Mouse (Mus musculus) olfactory bulb, adult 2 months (tissue): ENCODE measurements around the gene Islr. TPM values are rescaled to one million over a fixed set of nuclear protein-coding genes. Genes with fewer than 3 reads are reported as not detected.

Experiments used
- H3K27ac ChIP-seq: fragments of 200-500 bp; 2 replicates; pipeline ENCODE4 v1.5.1; 2012; ENCODE audit warnings: low read depth, low read length; ENCODE audit not compliant: insufficient read depth
- H3K4me1 ChIP-seq: fragments of 200-500 bp; 2 replicates; pipeline ENCODE4 v1.6.1; 2012; ENCODE audit warnings: low read length; ENCODE audit not compliant: control insufficient read depth, insufficient read depth
- H3K4me3 ChIP-seq: fragments of 200-500 bp; 2 replicates; pipeline ENCODE4 v1.5.1; 2012; ENCODE audit warnings: mild to moderate bottlenecking, low read depth, low read length, moderate library complexity; ENCODE audit not compliant: insufficient read depth
- CTCF ChIP-seq: fragments of 200-500 bp; IDR thresholded peaks from 2 replicates; pipeline ENCODE4 v1.5.1; 2012; ENCODE audit warnings: low read depth, mild to moderate bottlenecking, low read length, moderate library complexity; ENCODE audit not compliant: insufficient read depth
- POLR2A ChIP-seq: fragments of 200-500 bp; IDR thresholded peaks from 2 replicates; pipeline ENCODE4 v1.6.1; 2012; ENCODE audit warnings: mild to moderate bottlenecking, low read depth, low read length, moderate library complexity; ENCODE audit not compliant: insufficient read depth
- WGBS: fragments of 180-500 bp; shearing (Covaris S2); methylation state at CpG from one replicate; pipeline ENCODE4 v1.1.7; 2018; 5-methylcytosine and 5-hydroxymethylcytosine counted together
- polyA plus RNA-seq: library from polyadenylated mRNA; stranded (reverse); fragments of >200 nt; gene quantifications from 2 replicates; pipeline ENCODE4 v1.2.4, GENCODE M21; 2012; ENCODE audit warnings: low replicate concordance; ENCODE audit not compliant: missing spikeins, insufficient read depth, insufficient read length

Gene Islr
- polyA plus RNA-seq, 1 experiment: not detected

DNA sequence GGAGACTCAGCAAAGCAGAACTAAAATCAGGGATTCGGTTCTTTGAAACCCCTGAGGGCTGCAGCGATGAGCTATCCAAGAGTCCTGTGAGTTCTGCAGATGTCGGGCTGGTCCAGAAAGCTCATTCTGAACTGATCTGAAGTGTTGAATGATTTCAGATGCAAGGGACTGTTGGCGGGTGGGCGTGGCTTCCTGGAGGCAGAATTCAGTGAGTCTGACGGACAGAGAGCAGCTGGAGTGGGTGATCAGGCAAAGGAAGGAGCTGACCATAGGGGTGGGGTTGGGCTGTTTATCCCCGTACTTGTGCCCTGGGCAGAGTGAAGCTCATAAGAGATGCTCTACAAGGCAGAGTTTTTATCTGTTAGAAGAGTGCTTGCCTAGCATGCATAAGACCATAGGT lies 60.7 kb downstream of the Islr start:
- TF ChIP-seq POLR2A: no peak
- TF ChIP-seq CTCF: no peak
- Histone ChIP-seq H3K4me1 (peaks cover 6% of the 10 kb centered on the region), H3K4me3 (no peak overlapping the region), H3K27ac (no peak overlapping the region)
- WGBS: 63% methylated on average over 7 of the region's 7 CpGs

GRCm38 (mm10) chr9:58139947-58140346 lies 64.2 kb downstream of the Islr start:
- TF ChIP-seq CTCF: no peak
- TF ChIP-seq POLR2A: no peak
- H3K4me1 ChIP-seq: peaks cover 5% of the 10 kb centered on the region; the same call in 1 of the 2 replicates
- WGBS: 45% methylated on average over 6 of the region's 6 CpGs
- H3K27ac ChIP-seq: no peak overlapping the region
- H3K4me3 ChIP-seq: no peak overlapping the region

DNA sequence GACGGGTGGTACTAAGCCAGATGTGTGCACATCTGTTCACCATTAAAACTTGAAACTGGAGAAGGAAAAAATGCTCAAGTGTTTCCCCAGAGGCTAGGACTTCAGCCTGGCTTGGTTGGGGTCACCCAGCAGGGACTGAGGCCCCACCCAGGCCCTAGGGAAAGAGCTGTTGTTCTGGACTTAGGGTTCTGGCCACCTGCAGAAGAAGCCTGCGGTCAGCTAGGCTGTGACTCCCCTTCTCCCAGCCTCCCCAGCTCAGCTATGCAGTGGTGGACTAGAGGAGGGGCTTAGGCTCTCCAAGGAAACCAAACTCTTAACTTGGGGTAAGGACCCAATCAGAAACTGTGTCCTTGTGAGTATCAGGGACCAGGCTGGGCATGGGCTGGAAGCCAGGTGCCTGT lies 68.2 kb downstream of the Islr start:
- Histone ChIP-seq H3K4me3 (no peak overlapping the region), H3K27ac (no peak overlapping the region), H3K4me1 (peaks cover 11% of the 10 kb centered on the region)
- 76% methylated on average over 2 of the region's 2 CpGs for WGBS
- TF ChIP-seq POLR2A (no peak), CTCF (no peak)

DNA sequence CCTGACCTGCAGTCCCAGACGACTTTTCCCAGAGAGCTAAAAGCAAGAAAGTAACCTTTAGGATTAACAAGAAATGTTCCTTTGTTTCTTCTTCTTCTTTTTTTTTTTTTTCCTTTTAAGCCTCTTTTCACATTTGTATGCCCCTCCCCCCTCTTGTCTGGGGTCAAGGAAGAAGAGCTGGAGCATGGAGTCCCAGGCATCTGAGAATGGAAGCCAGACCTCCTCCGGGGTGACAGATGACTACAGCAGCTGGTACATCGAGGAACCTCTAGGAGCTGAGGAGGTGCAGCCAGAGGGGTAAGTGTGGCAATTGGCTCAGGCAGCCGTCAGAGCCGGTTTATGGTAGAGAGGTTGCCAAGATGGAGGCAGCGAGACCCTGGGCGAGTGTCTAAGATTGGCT lies 69.2 kb downstream of the Islr start:
- H3K4me3 ChIP-seq: no peak overlapping the region
- H3K27ac ChIP-seq: no peak overlapping the region
- WGBS: 52% methylated on average over 7 of the region's 7 CpGs
- no peak for TF ChIP-seq POLR2A
- TF ChIP-seq CTCF: no peak
- peaks cover 11% of the 10 kb centered on the region for H3K4me1 ChIP-seq

GRCm38 (mm10) chr9:58133893-58134884 lies 69.9 kb downstream of the Islr start:
- WGBS: 52% methylated on average over 17 of the region's 17 CpGs
- Histone ChIP-seq H3K4me3 (no peak overlapping the region), H3K27ac (no peak overlapping the region), H3K4me1 (peaks cover 13% of the 10 kb centered on the region)
- TF ChIP-seq POLR2A: no peak
- TF ChIP-seq CTCF: no peak

DNA sequence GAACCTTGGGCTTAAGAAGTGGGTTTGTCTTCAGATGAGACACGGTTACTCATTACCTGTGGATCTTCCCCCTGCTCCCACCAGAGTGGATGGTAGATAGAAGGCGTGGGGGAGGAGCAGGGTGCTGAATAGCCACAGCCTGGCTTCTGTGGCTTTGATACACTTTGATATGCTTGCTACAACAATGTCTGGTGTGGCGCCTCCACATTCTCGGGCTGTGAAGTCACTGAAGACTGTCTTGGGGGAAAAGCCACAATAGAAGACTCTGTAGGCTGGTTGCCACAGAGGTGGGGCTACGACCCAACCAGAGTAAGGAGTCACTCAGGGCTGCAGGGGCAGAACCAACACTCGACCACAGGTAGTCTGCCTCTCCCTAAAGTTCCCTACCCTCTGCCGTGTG lies 72.4 kb downstream of the Islr start:
- Histone ChIP-seq H3K27ac (no peak overlapping the region), H3K4me1 (peaks cover 13% of the 10 kb centered on the region), H3K4me3 (no peak overlapping the region)
- WGBS: 90% methylated on average over 7 of the region's 7 CpGs
- TF ChIP-seq POLR2A: no peak

GRCm38 (mm10) chr9:58130909-58131308 lies 73.2 kb downstream of the Islr start:
- Histone ChIP-seq H3K27ac (no peak overlapping the region), H3K4me1 (peaks cover 13% of the 10 kb centered on the region), H3K4me3 (no peak overlapping the region)
- TF ChIP-seq POLR2A: no peak
- TF ChIP-seq CTCF: no peak
- WGBS: 61% methylated on average over 3 of the region's 3 CpGs

- TF ChIP-seq CTCF (no peak), POLR2A (no peak)
- H3K4me3 ChIP-seq: no peak overlapping the region
- peaks cover 11% of the 10 kb centered on the region for H3K4me1 ChIP-seq
- WGBS: 78% methylated on average over 8 of the region's 8 CpGs
- H3K27ac ChIP-seq: no peak overlapping the region
Measured at GRCm38 (mm10) chr9:58129508-58129907, 74.6 kb downstream of the Islr start.

GRCm38 (mm10) chr9:58128926-58129413 lies 75.1 kb downstream of the Islr start:
- 56% methylated on average over 13 of the region's 13 CpGs for WGBS
- Histone ChIP-seq H3K27ac (no peak overlapping the region), H3K4me3 (no peak overlapping the region), H3K4me1 (peaks cover 13% of the 10 kb centered on the region)
- TF ChIP-seq CTCF (no peak), POLR2A (no peak)
